Mouse (Mus musculus) C2C12 (cell line): Measurements from ENCODE around the gene Gdpd3.

Source experiments
- CEBPB ChIP-seq: IDR thresholded peaks from one replicate; pipeline ENCODE4 v1.6.1; 2011; ENCODE audit warnings: low read depth, mild to moderate bottlenecking, control low read depth, moderate library complexity
- CTCF ChIP-seq: IDR thresholded peaks from one replicate; pipeline ENCODE4 v1.5.1; 2011; ENCODE audit not compliant: control insufficient read depth, insufficient read depth, insufficient read length
- USF1 ChIP-seq: IDR thresholded peaks from one replicate; pipeline ENCODE4 v1.6.1; 2011; ENCODE audit warnings: low read depth, mild to moderate bottlenecking, control low read depth, moderate library complexity

DNA sequence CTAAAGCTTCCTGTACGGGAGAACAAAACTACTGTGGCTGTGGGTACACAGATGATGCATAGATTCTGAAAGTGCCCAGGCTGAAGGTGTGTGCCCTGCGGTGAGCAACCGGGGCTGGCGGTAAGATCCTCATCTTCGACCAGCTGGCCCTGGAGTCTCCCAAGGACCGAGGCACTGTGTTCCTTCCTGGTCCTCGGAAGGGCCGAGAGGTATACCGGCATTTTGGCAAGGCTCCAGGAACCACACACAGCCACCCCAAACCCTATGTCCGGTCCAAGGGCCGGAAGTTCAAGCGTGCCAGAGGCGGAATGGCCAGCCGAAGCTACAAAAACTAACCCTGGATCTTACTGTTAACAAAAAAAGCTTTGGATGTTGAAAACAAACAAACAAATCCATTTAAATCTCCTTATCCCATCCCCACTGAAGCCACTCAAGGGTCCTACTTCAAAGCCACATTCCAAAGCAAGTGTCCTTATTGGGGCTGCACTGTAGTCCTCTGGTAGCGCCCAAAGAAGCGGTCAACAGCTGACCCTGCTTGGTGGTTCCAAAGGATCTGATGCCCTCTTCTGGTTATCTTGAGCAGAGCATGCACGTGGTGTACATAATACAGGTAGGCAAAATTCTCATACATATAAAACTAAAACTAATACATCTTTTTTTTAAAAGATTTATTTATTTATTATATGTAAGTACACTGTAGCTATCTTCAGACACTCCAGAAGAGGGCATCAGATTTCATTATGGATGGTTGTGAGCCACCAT, 16.4 kb upstream of the Gdpd3 start:
- TF ChIP-seq CTCF (no peak), USF1 (no peak), CEBPB (no peak)
